Mouse (Mus musculus) olfactory bulb, adult 2 months (tissue): ENCODE results near the gene Irgm1. TPM values are rescaled to one million over a fixed set of nuclear protein-coding genes. Genes with fewer than 3 reads are reported as not detected.

ENCODE experiments used
- H3K27ac ChIP-seq: fragments of 200-500 bp; 2 replicates; pipeline ENCODE4 v1.5.1; 2012; ENCODE audit warnings: low read depth, low read length; ENCODE audit not compliant: insufficient read depth
- H3K4me1 ChIP-seq: fragments of 200-500 bp; 2 replicates; pipeline ENCODE4 v1.6.1; 2012; ENCODE audit warnings: low read length; ENCODE audit not compliant: control insufficient read depth, insufficient read depth
- H3K4me3 ChIP-seq: fragments of 200-500 bp; 2 replicates; pipeline ENCODE4 v1.5.1; 2012; ENCODE audit warnings: mild to moderate bottlenecking, low read depth, low read length, moderate library complexity; ENCODE audit not compliant: insufficient read depth
- CTCF ChIP-seq: fragments of 200-500 bp; IDR thresholded peaks from 2 replicates; pipeline ENCODE4 v1.5.1; 2012; ENCODE audit warnings: low read depth, mild to moderate bottlenecking, low read length, moderate library complexity; ENCODE audit not compliant: insufficient read depth
- POLR2A ChIP-seq: fragments of 200-500 bp; IDR thresholded peaks from 2 replicates; pipeline ENCODE4 v1.6.1; 2012; ENCODE audit warnings: mild to moderate bottlenecking, low read depth, low read length, moderate library complexity; ENCODE audit not compliant: insufficient read depth
- WGBS: fragments of 180-500 bp; shearing (Covaris S2); methylation state at CpG from one replicate; pipeline ENCODE4 v1.1.7; 2018; 5-methylcytosine and 5-hydroxymethylcytosine counted together
- polyA plus RNA-seq: library from polyadenylated mRNA; stranded (reverse); fragments of >200 nt; gene quantifications from 2 replicates; pipeline ENCODE4 v1.2.4, GENCODE M21; 2012; ENCODE audit warnings: low replicate concordance; ENCODE audit not compliant: missing spikeins, insufficient read depth, insufficient read length

Irgm1 gene
- polyA plus RNA-seq, 1 experiment: not detected

GRCm38 (mm10) chr11:48816800-48817665, 54.5 kb downstream of the Irgm1 start, which contains the start of gene Trim41:
Gene Trim41 (minus strand): TSS chr11:48817353.
- TF ChIP-seq POLR2A: peak; percentile 67
- TF ChIP-seq CTCF: no peak
- peak within 1 kb of the TSS; percentile 96 for H3K4me3 ChIP-seq
- H3K27ac ChIP-seq: peak within 1 kb of the TSS; percentile 100
- under 1% methylated on average over 76 of the region's 77 CpGs for WGBS
- peaks cover 10% of the 10 kb centered on the region for H3K4me1 ChIP-seq

- TF ChIP-seq CTCF: no peak
- no peak for TF ChIP-seq POLR2A
- H3K4me1 ChIP-seq: peaks cover 10% of the 10 kb centered on the region
- H3K4me3 ChIP-seq: peak overlapping the region; percentile 96
- H3K27ac ChIP-seq: no peak overlapping the region
- 1% methylated on average over 22 of the region's 23 CpGs for WGBS
These were observed 55.2 kb downstream of the Irgm1 start for GRCm38 (mm10) chr11:48816281-48816781.

GRCm38 (mm10) chr11:48815851-48816250, 55.6 kb downstream of the Irgm1 start:
- WGBS: 66% methylated on average over 16 of the region's 16 CpGs
- no peak overlapping the region for H3K27ac ChIP-seq
- H3K4me3 ChIP-seq: peak overlapping the region; percentile 96
- TF ChIP-seq CTCF (no peak), POLR2A (no peak)
- H3K4me1 ChIP-seq: peaks cover 10% of the 10 kb centered on the region

GRCm38 (mm10) chr11:48813782-48814181, 57.7 kb downstream of the Irgm1 start:
- H3K4me1 ChIP-seq: peaks cover 10% of the 10 kb centered on the region
- no peak for TF ChIP-seq POLR2A
- TF ChIP-seq CTCF: no peak
- no peak overlapping the region for H3K4me3 ChIP-seq
- no peak overlapping the region for H3K27ac ChIP-seq

Other genes starting within 250 kb of the Irgm1 start
- 2,873 TPM in 1 of 2 replicates, not detected in the other for gene Rack1, start 71.4 kb downstream of the Irgm1 start, polyA plus RNA-seq
- gene Trim41, start 54.3 kb downstream of the Irgm1 start, polyA plus RNA-seq: not detected in 2 replicates
- gene Trim7, start 45.5 kb downstream of the Irgm1 start, polyA plus RNA-seq: not detected in 2 replicates
- gene Gm12184, start 45.0 kb downstream of the Irgm1 start, polyA plus RNA-seq: not detected in 2 replicates
- gene Gm5431, start 30.5 kb upstream of the Irgm1 start, polyA plus RNA-seq: not detected in 2 replicates
- not detected in 2 replicates for gene Psme2b, start 74.5 kb upstream of the Irgm1 start, polyA plus RNA-seq
- not detected in 2 replicates for gene Olfr56, start 107.2 kb upstream of the Irgm1 start, polyA plus RNA-seq
- gene 9930111J21Rik1, start 107.7 kb upstream of the Irgm1 start, polyA plus RNA-seq: not detected in 2 replicates
- not detected in 2 replicates for gene Gm12185, start 120.5 kb upstream of the Irgm1 start, polyA plus RNA-seq
- not detected in 2 replicates for gene Tgtp1, start 122.5 kb upstream of the Irgm1 start, polyA plus RNA-seq
- gene 9930111J21Rik2, start 179.6 kb upstream of the Irgm1 start, polyA plus RNA-seq: not detected in 2 replicates
- not detected in 2 replicates for gene Tgtp2, start 192.5 kb upstream of the Irgm1 start, polyA plus RNA-seq
- not detected in 2 replicates for gene Ifi47, start 204.9 kb upstream of the Irgm1 start, polyA plus RNA-seq
- not detected in 2 replicates for gene Olfr1396, start 243.2 kb upstream of the Irgm1 start, polyA plus RNA-seq